Mouse (Mus musculus) thymus, adult 2 months (tissue): ENCODE data around the gene Usp51.
"Not testable (repeated sequence)": the region's sequence is repeated elsewhere in the genome, so short reads cannot be mapped to it uniquely, and the experiment has no call there.

ENCODE experiments used
- CTCF ChIP-seq: fragments of 200-500 bp; IDR thresholded peaks from 2 replicates; pipeline ENCODE4 v1.5.1; 2012; ENCODE audit warnings: mild to moderate bottlenecking, control low read depth, low read length, moderate library complexity, borderline replicate concordance; ENCODE audit not compliant: control insufficient read depth, poor library complexity, insufficient read depth; ENCODE audit errors: extremely low read depth
- POLR2A ChIP-seq: fragments of 200-500 bp; IDR thresholded peaks from 2 replicates; pipeline ENCODE4 v1.6.1; 2012; ENCODE audit warnings: mild to moderate bottlenecking, low read length, control low read depth, moderate library complexity; ENCODE audit not compliant: control insufficient read depth, poor library complexity, insufficient read depth; ENCODE audit errors: extremely low read depth

- TF ChIP-seq CTCF, POLR2A: not testable (repeated sequence)
Measured at GRCm38 (mm10) chrX:152973476-152974203, 32.6 kb upstream of the Usp51 start.
